Mouse (Mus musculus): ENCODE data around the gene Lyg1.
A peak's percentile ranks its signal among the peaks of the same experiment; 100 is the strongest.

Lyg1 gene

GRCm38 (mm10) chr1:37931806-37932205 is 25.8 kb downstream of the Lyg1 start:
- DNase-seq, result peak; percentile 9

GRCm38 (mm10) chr1:37925971-37926370 is 31.6 kb downstream of the Lyg1 start:
- DNase-seq, result no peak

GRCm38 (mm10) chr1:37922536-37922935 is 35.0 kb downstream of the Lyg1 start:
- peak; percentile 5 for DNase-seq

- no peak for DNase-seq
Measured at GRCm38 (mm10) chr1:37918096-37918495, 39.5 kb downstream of the Lyg1 start.

GRCm38 (mm10) chr1:37917666-37918065 is 39.9 kb downstream of the Lyg1 start:
- no peak for DNase-seq

- DNase-seq, result no peak
Measured at GRCm38 (mm10) chr1:37916393-37916792, 41.2 kb downstream of the Lyg1 start, which contains the start of gene Lyg2. Gene Lyg2 (minus strand): TSS chr1:37916493.

GRCm38 (mm10) chr1:37912751-37913150 is 44.8 kb downstream of the Lyg1 start:
- DNase-seq, result no peak

- DNase-seq, result peak; percentile 55
Measured at GRCm38 (mm10) chr1:37903178-37903577, 54.4 kb downstream of the Lyg1 start.

GRCm38 (mm10) chr1:37900288-37900687 is 57.3 kb downstream of the Lyg1 start:
- no peak for DNase-seq

- no peak for DNase-seq
Measured at GRCm38 (mm10) chr1:37899816-37900215, 57.7 kb downstream of the Lyg1 start.

Measured in retina, postnatal 1 day (tissue).